Mouse (Mus musculus) kidney, adult 2 months (tissue): Measurements from ENCODE around the gene Pip4k2b.

Experiments used
- CTCF ChIP-seq: fragments of 200-500 bp; conservative IDR thresholded peaks from 2 replicates; pipeline ENCODE4 v1.5.1; 2011; ENCODE audit warnings: low read depth, mild to moderate bottlenecking, control low read depth, low read length, moderate library complexity, mixed read lengths; ENCODE audit not compliant: insufficient read depth, insufficient read length
- POLR2A ChIP-seq: fragments of 200-500 bp; IDR thresholded peaks from one replicate; pipeline ENCODE4 v1.6.1; 2011; ENCODE audit warnings: low read depth, low read length, control low read depth

- TF ChIP-seq CTCF (no peak), POLR2A (no peak)
Observed at GRCm38 (mm10) chr11:97701581-97702392, 42.7 kb downstream of the Pip4k2b start.
